Mouse (Mus musculus): ENCODE results near the gene Mplkip. TPM values are rescaled to one million over a fixed set of nuclear protein-coding genes. Genes with fewer than 3 reads are reported as not detected.

Gene Mplkip
- total RNA-seq, 2 experiments from 2014 or later = 4.2 to 5.7 TPM

Small RNAs within 50 kb of the gene (microRNA-seq; reads per million reads assigned to microRNA genes)
- 0 reads per million in 2 experiments for gene Mir466i

Other genes starting within 250 kb of the Mplkip start
- gene Sugct, start 361 bp downstream of the Mplkip start, total RNA-seq (2021) = 1 to 10 TPM in 1 of 2 experiments, under 1 TPM in 1; 0.96 to 1.0 TPM
- 10 to 100 TPM; 13.1 to 20.7 TPM for gene Cdk13, start 109.9 kb downstream of the Mplkip start, total RNA-seq (2021)
- 10 to 100 TPM; 20.1 to 22.7 TPM for gene Rala, start 249.0 kb downstream of the Mplkip start, total RNA-seq (2021)

Measured in gastrocnemius, postnatal 36 days (tissue).